In the genomic region with DNA sequence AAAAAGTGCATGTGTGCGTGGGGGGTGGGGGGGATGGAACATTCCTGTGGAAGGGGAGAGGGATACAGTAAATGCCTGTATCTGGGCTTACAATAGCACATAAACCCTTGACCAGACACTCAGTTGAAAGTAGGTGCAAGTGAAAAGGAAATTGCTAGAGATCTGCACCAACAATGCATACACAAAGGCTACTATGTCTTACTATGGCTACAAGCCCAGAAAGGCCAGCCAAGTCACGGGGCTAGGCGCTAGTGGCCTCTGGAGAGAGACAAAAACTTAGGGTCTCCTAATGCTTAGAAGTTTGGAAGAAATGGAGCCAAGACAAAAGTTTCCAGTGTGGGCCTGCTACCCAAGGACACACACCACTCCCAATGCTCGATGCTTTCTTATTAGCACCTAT, we compare ENCODE assay signal across 15 mouse cellular contexts.
"Had no signal": no experiment of that assay in that cellular context is flagged by ENCODE, and none has a peak within 500 bp of the region (broad histone marks: within the 10 kb centered on the region; RNA-seq: fewer than 3 reads in every experiment).

No protein-coding gene starts in this region.

- H3K27me3 ChIP-seq: limb, embryonic 12.5 days; liver, embryonic 12.5 days; midbrain, embryonic 12.5 days; neural tube, embryonic 15.5 days had no signal

- H3K9me3 ChIP-seq: limb, embryonic 12.5 days; liver, embryonic 12.5 days; midbrain, embryonic 12.5 days; neural tube, embryonic 15.5 days had no signal

- ATAC-seq: liver, embryonic 12.5 days; midbrain, embryonic 16.5 days had no signal

- H3K4me3 ChIP-seq: limb, embryonic 12.5 days; liver, embryonic 12.5 days; midbrain, embryonic 12.5 days; neural tube, embryonic 15.5 days had no signal

- H3K4me2 ChIP-seq: limb, embryonic 12.5 days; liver, embryonic 12.5 days; midbrain, embryonic 12.5 days; neural tube, embryonic 15.5 days had no signal

- H3K36me3 ChIP-seq: liver, embryonic 12.5 days had no signal

- H3K4me1 ChIP-seq: limb, embryonic 12.5 days; liver, embryonic 12.5 days; neural tube, embryonic 15.5 days had no signal

- H3K27ac ChIP-seq: kidney, postnatal 0 days; limb, embryonic 12.5 days; liver, embryonic 12.5 days; midbrain, embryonic 12.5 days; neural tube, embryonic 15.5 days; stomach, postnatal 0 days had no signal

- H3K9ac ChIP-seq: limb, embryonic 12.5 days; liver, embryonic 12.5 days; midbrain, embryonic 12.5 days; neural tube, embryonic 15.5 days had no signal

- DNase-seq: kidney, adult 11 months; kidney, adult 9 months; kidney, postnatal 36 days; layer of hippocampus, adult 9-11 months; layer of hippocampus, postnatal 36 days; right cerebral cortex, adult 18-20 months; right cerebral cortex, postnatal 25 days; thymus, postnatal 4 days had no signal
